Mouse (Mus musculus) forebrain, embryonic 14.5 days (tissue): ENCODE results near the gene Lysmd3. TPM values are rescaled to one million over a fixed set of nuclear protein-coding genes. Genes with fewer than 3 reads are reported as not detected.

ENCODE experiments used
- ATAC-seq: fragments of 200-750 bp; cut with Nextera tagmentation; 2 replicates; pipeline ENCODE4 v1.8.0; 2017; ENCODE audit warnings: mild to moderate bottlenecking, moderate library complexity
- DNase-seq: peaks from one replicate; pipeline ENCODE4 v3.0.0-alpha.2; 2015; ENCODE audit warnings: low spot score
- H3K27ac ChIP-seq: fragments of 300-500 bp; sonication (generic); 2 replicates; pipeline ENCODE4 v1.5.1; 2014; ENCODE audit warnings: low read depth, mild to moderate bottlenecking, control low read depth, low read length, moderate library complexity
- H3K27me3 ChIP-seq: fragments of 300-500 bp; sonication (generic); replicated peaks from 2 replicates; pipeline ENCODE4 v1.6.1; 2014; ENCODE audit warnings: low read length, control low read depth, mixed read lengths; ENCODE audit not compliant: control insufficient read depth, insufficient read depth
- H3K36me3 ChIP-seq: fragments of 300-500 bp; sonication (generic); 2 replicates; pipeline ENCODE4 v1.6.1; 2014; ENCODE audit warnings: low read length, control low read depth; ENCODE audit not compliant: control insufficient read depth, insufficient read depth
- H3K4me1 ChIP-seq: fragments of 300-500 bp; sonication (generic); 2 replicates; pipeline ENCODE4 v1.6.1; 2014; ENCODE audit warnings: antibody characterized with exemption, low read length, control low read depth; ENCODE audit not compliant: control insufficient read depth, insufficient read depth
- H3K4me2 ChIP-seq: fragments of 300-500 bp; sonication (generic); 2 replicates; pipeline ENCODE4 v1.6.1; 2014; ENCODE audit warnings: mild to moderate bottlenecking, control low read depth, low read length
- H3K4me3 ChIP-seq: fragments of 300-500 bp; sonication (generic); 2 replicates; pipeline ENCODE4 v1.5.1; 2014; ENCODE audit warnings: low read depth, low read length, control low read depth
- H3K9ac ChIP-seq: fragments of 300-500 bp; sonication (generic); 2 replicates; pipeline ENCODE4 v1.6.1; 2014; ENCODE audit warnings: mild to moderate bottlenecking, low read length, control low read depth, moderate library complexity
- H3K9me3 ChIP-seq: fragments of 300-500 bp; sonication (generic); replicated peaks from 2 replicates; pipeline ENCODE4 v1.6.1; 2016; ENCODE audit warnings: low read length, control low read depth, mixed read lengths; ENCODE audit not compliant: control insufficient read depth
- WGBS: fragments of 180-500 bp; shearing (Covaris S2); extraction: QIAGEN DNeasy Blood & Tissue Kit; methylation state at CpG from one replicate; pipeline ENCODE4 v1.1.7; 2014; 5-methylcytosine and 5-hydroxymethylcytosine counted together
- polyA plus RNA-seq: library from polyadenylated mRNA; unstranded; fragments of >200 nt; fragmentation: Nextera tagmentation; extraction: Ambion mirVana; gene quantifications from 2 replicates; pipeline ENCODE4 v1.2.1, GENCODE M21; 2014

Lysmd3 gene
- polyA plus RNA-seq, 1 experiment from 2014 or later = 25.2 TPM

GRCm38 (mm10) chr13:81690477-81690876 lies 33.0 kb downstream of the Lysmd3 start:
- H3K4me3 ChIP-seq = no peak overlapping the region
- no peak overlapping the region for H3K27ac ChIP-seq
- no peak for DNase-seq
- H3K9ac ChIP-seq = no peak overlapping the region
- no peaks in the 10 kb centered on the region for H3K27me3 ChIP-seq
- no peak overlapping the region for H3K4me2 ChIP-seq
- no peaks in the 10 kb centered on the region for H3K9me3 ChIP-seq
- H3K36me3 ChIP-seq = no peaks in the 10 kb centered on the region
- ATAC-seq = no peak
- no peaks in the 10 kb centered on the region for H3K4me1 ChIP-seq
- 92% methylated on average over 10 of the region's 10 CpGs for WGBS

GRCm38 (mm10) chr13:81691606-81692005 lies 34.1 kb downstream of the Lysmd3 start:
- H3K27me3 ChIP-seq = no peaks in the 10 kb centered on the region
- no peaks in the 10 kb centered on the region for H3K9me3 ChIP-seq
- H3K9ac ChIP-seq = no peak overlapping the region
- no peak overlapping the region for H3K4me2 ChIP-seq
- 57% methylated on average over 9 of the region's 9 CpGs for WGBS
- H3K4me3 ChIP-seq = no peak overlapping the region
- ATAC-seq (peak; percentile 46; the same call in 1 of the 2 replicates), DNase-seq (peak; percentile 44)
- H3K4me1 ChIP-seq = no peaks in the 10 kb centered on the region
- no peak overlapping the region for H3K27ac ChIP-seq
- H3K36me3 ChIP-seq = no peaks in the 10 kb centered on the region

- Histone ChIP-seq H3K36me3 (no peaks in the 10 kb centered on the region), H3K9ac (no peak overlapping the region), H3K4me3 (no peak overlapping the region), H3K27ac (no peak overlapping the region), H3K4me2 (no peak overlapping the region), H3K9me3 (no peaks in the 10 kb centered on the region), H3K4me1 (no peaks in the 10 kb centered on the region), H3K27me3 (no peaks in the 10 kb centered on the region)
- no peak for DNase-seq
- WGBS = 95% methylated on average over 12 of the region's 12 CpGs
- no peak for ATAC-seq
Measured at GRCm38 (mm10) chr13:81694446-81694845, 37.0 kb downstream of the Lysmd3 start.

GRCm38 (mm10) chr13:81703148-81703547 lies 45.7 kb downstream of the Lysmd3 start:
- ATAC-seq (no peak), DNase-seq (no peak)
- WGBS = 55% methylated on average over 7 of the region's 7 CpGs
- Histone ChIP-seq H3K4me3 (no peak overlapping the region), H3K4me1 (no peaks in the 10 kb centered on the region), H3K27me3 (no peaks in the 10 kb centered on the region), H3K4me2 (no peak overlapping the region), H3K9me3 (no peaks in the 10 kb centered on the region), H3K36me3 (no peaks in the 10 kb centered on the region), H3K27ac (no peak overlapping the region), H3K9ac (no peak overlapping the region)

GRCm38 (mm10) chr13:81703621-81704020 lies 46.2 kb downstream of the Lysmd3 start:
- Histone ChIP-seq H3K27ac (no peak overlapping the region), H3K9ac (no peak overlapping the region), H3K9me3 (no peaks in the 10 kb centered on the region), H3K4me2 (no peak overlapping the region), H3K27me3 (no peaks in the 10 kb centered on the region), H3K4me1 (no peaks in the 10 kb centered on the region), H3K36me3 (no peaks in the 10 kb centered on the region), H3K4me3 (no peak overlapping the region)
- 83% methylated on average over 9 of the region's 9 CpGs for WGBS
- DNase-seq = no peak
- ATAC-seq = no peak

- no peaks in the 10 kb centered on the region for H3K27me3 ChIP-seq
- no peak for DNase-seq
- H3K27ac ChIP-seq = no peak overlapping the region
- H3K4me1 ChIP-seq = no peaks in the 10 kb centered on the region
- H3K4me3 ChIP-seq = no peak overlapping the region
- no peak overlapping the region for H3K9ac ChIP-seq
- no peaks in the 10 kb centered on the region for H3K36me3 ChIP-seq
- 94% methylated on average over 5 of the region's 5 CpGs for WGBS
- H3K9me3 ChIP-seq = no peaks in the 10 kb centered on the region
- H3K4me2 ChIP-seq = no peak overlapping the region
- ATAC-seq = no peak
Measured at GRCm38 (mm10) chr13:81706311-81706710, 48.8 kb downstream of the Lysmd3 start.

- peak overlapping the region; percentile 97 for H3K4me2 ChIP-seq
- H3K27ac ChIP-seq = no peak overlapping the region
- H3K27me3 ChIP-seq = no peaks in the 10 kb centered on the region
- H3K4me1 ChIP-seq = no peaks in the 10 kb centered on the region
- peak overlapping the region; percentile 77 for H3K4me3 ChIP-seq
- no peak overlapping the region for H3K9ac ChIP-seq
- no peak for DNase-seq
- ATAC-seq = no peak
- WGBS = 20% methylated on average over 4 of the region's 4 CpGs
- no peaks in the 10 kb centered on the region for H3K9me3 ChIP-seq
- no peaks in the 10 kb centered on the region for H3K36me3 ChIP-seq
Measured at GRCm38 (mm10) chr13:81709805-81710204, 52.3 kb downstream of the Lysmd3 start.

GRCm38 (mm10) chr13:81710266-81710665 lies 52.8 kb downstream of the Lysmd3 start:
- H3K4me1 ChIP-seq = no peaks in the 10 kb centered on the region
- H3K4me2 ChIP-seq = peak overlapping the region; percentile 97
- WGBS = 2% methylated on average over 7 of the region's 7 CpGs
- no peaks in the 10 kb centered on the region for H3K27me3 ChIP-seq
- H3K4me3 ChIP-seq = peak overlapping the region; percentile 77
- H3K9me3 ChIP-seq = no peaks in the 10 kb centered on the region
- ATAC-seq (no peak), DNase-seq (no peak)
- no peak overlapping the region for H3K27ac ChIP-seq
- peak overlapping the region; percentile 77 for H3K9ac ChIP-seq
- no peaks in the 10 kb centered on the region for H3K36me3 ChIP-seq

- peak within 1 kb of the TSS; percentile 77 for H3K4me3 ChIP-seq
- peak within 1 kb of the TSS; percentile 97 for H3K4me2 ChIP-seq
- WGBS = under 1% methylated on average over 61 of the region's 61 CpGs
- H3K27ac ChIP-seq = peak within 1 kb of the TSS; percentile 77
- DNase-seq (peak; percentile 97), ATAC-seq (peak; percentile 98)
- no peaks in the 10 kb centered on the region for H3K4me1 ChIP-seq
- H3K9me3 ChIP-seq = no peaks in the 10 kb centered on the region
- H3K36me3 ChIP-seq = no peaks in the 10 kb centered on the region
- no peaks in the 10 kb centered on the region for H3K27me3 ChIP-seq
- H3K9ac ChIP-seq = peak within 1 kb of the TSS; percentile 77
Measured at GRCm38 (mm10) chr13:81710775-81711545, 53.5 kb downstream of the Lysmd3 start, which contains the start of the genes Polr3g and Mblac2. TSS of gene Polr3g (minus strand) at chr13:81711013. TSS of gene Mblac2 (plus strand) at chr13:81711341.
